24 mouse cellular contexts compared by ENCODE assay signal in genomic region chr11:100752294-100752693, GRCm38 (mm10). TPM values are rescaled to one million over a fixed set of nuclear protein-coding genes. Genes with fewer than 3 reads are reported as not detected.
DNase-seq lines count a peak whose midpoint lies in the region; ATAC-seq and TF ChIP-seq lines count a peak whose summit lies in the region.
"Had no signal": no experiment of that assay in that cellular context is flagged by ENCODE, and none has a peak within 500 bp of the region (broad histone marks: within the 10 kb centered on the region; RNA-seq: fewer than 3 reads in every experiment).

No protein-coding gene starts in this region.

- no peak for TF ChIP-seq CTCF in kidney, adult 2 months (conservative IDR thresholded peaks at IDR 0.05; ENCODE audit: insufficient read depth, insufficient read length, low read depth, low read length)

- H3K9ac ChIP-seq in kidney, embryonic 16.5 days (replicated peaks; ENCODE audit: low read length): no peak overlapping the region
- H3K9ac ChIP-seq: embryonic facial prominence, embryonic 13.5 days; forebrain, embryonic 12.5 days; heart, embryonic 15.5 days; hindbrain, embryonic 15.5 days had no signal

- 0 out of 2 replicates have a peak, but pooled peaks cover 10% of the 10 kb centered on the region for H3K27me3 ChIP-seq in kidney, embryonic 16.5 days (ENCODE audit: insufficient read depth, low read length)
- no peaks in the 10 kb centered on the region for H3K27me3 ChIP-seq in kidney, adult 2 months (replicated peaks; ENCODE audit: control insufficient read depth, insufficient read depth, low read length)
- H3K27me3 ChIP-seq: CH12.LX; hindbrain, embryonic 15.5 days had no signal

- peak; percentile 63; the same call in 1 of the 2 replicates for ATAC-seq in kidney, embryonic 16.5 days (ENCODE audit: low FRiP score, low TSS enrichment)
- ATAC-seq: activated CD4-positive, CD25-positive, alpha-beta regulatory T cell, adult 4 months; forebrain, embryonic 16.5 days; Patski had no signal

- H3K4me2 ChIP-seq in kidney, embryonic 16.5 days (replicated peaks; ENCODE audit: low read depth, low read length): no peak overlapping the region
- H3K4me2 ChIP-seq: embryonic facial prominence, embryonic 13.5 days; forebrain, embryonic 12.5 days; heart, embryonic 11.5 days; heart, embryonic 15.5 days; hindbrain, embryonic 15.5 days had no signal

- peaks cover 6% of the 10 kb centered on the region; the same call in 1 of the 2 replicates for H3K4me1 ChIP-seq in kidney, embryonic 16.5 days (ENCODE audit: insufficient read depth, low read length)
- no peaks in the 10 kb centered on the region for H3K4me1 ChIP-seq in kidney, adult 2 months (ENCODE audit: control insufficient read depth, insufficient read depth, low read length)
- H3K4me1 ChIP-seq: embryonic facial prominence, embryonic 13.5 days; forebrain, embryonic 12.5 days; hindbrain, embryonic 15.5 days had no signal

- no peaks in the 10 kb centered on the region for H3K36me3 ChIP-seq in kidney, embryonic 16.5 days (ENCODE audit: insufficient read depth, low read length)
- no peaks in the 10 kb centered on the region for H3K36me3 ChIP-seq in kidney, adult 2 months (ENCODE audit: control insufficient read depth, insufficient read depth, low read length)
- H3K36me3 ChIP-seq: embryonic facial prominence, embryonic 13.5 days; forebrain, embryonic 12.5 days; heart, embryonic 15.5 days had no signal

- 27% methylated on average over 10 of the region's 10 CpGs for WGBS in kidney, embryonic 16.5 days
- WGBS in kidney, adult 2 months: 42% methylated on average over 10 of the region's 10 CpGs

- no peak overlapping the region for H3K27ac ChIP-seq in kidney, embryonic 16.5 days (ENCODE audit: low read length)
- H3K27ac ChIP-seq in kidney, adult 2 months (ENCODE audit: insufficient read depth, low read depth, low read length): no peak overlapping the region
- H3K27ac ChIP-seq: embryonic facial prominence, embryonic 13.5 days; forebrain, embryonic 12.5 days; heart, adult 2 months; heart, embryonic 15.5 days; hindbrain, embryonic 15.5 days had no signal

- no peak overlapping the region for H3K4me3 ChIP-seq in kidney, embryonic 16.5 days (ENCODE audit: low read length)
- no peak overlapping the region for H3K4me3 ChIP-seq in kidney, adult 2 months (ENCODE audit: insufficient read depth, low read depth, low read length)
- H3K4me3 ChIP-seq: embryonic facial prominence, embryonic 13.5 days; forebrain, embryonic 12.5 days; heart, adult 2 months; heart, embryonic 15.5 days; hindbrain, embryonic 15.5 days had no signal

- no peak for DNase-seq in kidney, adult 8-10 months
- DNase-seq in kidney, postnatal 4 days: peak; percentile 46 to 66
- DNase-seq in kidney, adult 2 months: no peak
- DNase-seq in right cerebral cortex, adult 18-20 months: peak; percentile 50
- DNase-seq in right cerebral cortex, adult 2 months (ENCODE audit: low spot score in 2 of 2): no peak
- DNase-seq in cerebellum, postnatal 25 days: no peak
- DNase-seq: adrenal gland, postnatal 14 days; cerebellum, adult 18-20 months; cerebellum, adult 9-11 months; gastrocnemius, postnatal 14 days; heart, adult 2 months; heart, postnatal 14 days had no signal

- TF ChIP-seq POLR2A in kidney, adult 2 months (IDR thresholded peaks at IDR 0.05; ENCODE audit: low read depth, low read length): no peak

- no peaks in the 10 kb centered on the region for H3K9me3 ChIP-seq in kidney, embryonic 16.5 days (ENCODE audit: low read length)
- H3K9me3 ChIP-seq: embryonic facial prominence, embryonic 13.5 days; forebrain, embryonic 12.5 days; heart, embryonic 15.5 days; hindbrain, embryonic 15.5 days had no signal

RNA-seq across cellular contexts. Expression of gene Kcnh4, which starts 7.4 kb away (rescaled TPM):
- polyA plus RNA-seq in kidney, embryonic 16.5 days (2015; fragmentation: Nextera tagmentation; extraction: Ambion mirVana): not detected in 2 replicates
- 0.04 and 0.08 TPM in 2 replicates for polyA plus RNA-seq in kidney, adult 2 months (2012; rRNA removed)
- polyA plus RNA-seq: heart, embryonic 11.5 days; heart, embryonic 15.5 days had no signal

RNA-seq across cellular contexts. Expression of gene Hcrt, which starts 10.4 kb away (rescaled TPM):
- polyA plus RNA-seq in kidney, embryonic 16.5 days (2015; fragmentation: Nextera tagmentation; extraction: Ambion mirVana): not detected in 2 replicates
- not detected in 2 replicates for polyA plus RNA-seq in kidney, adult 2 months (2012; rRNA removed)
- polyA plus RNA-seq: activated CD4-positive, CD25-positive, alpha-beta regulatory T cell, adult 4 months; embryonic facial prominence, embryonic 13.5 days; gonadal fat pad, adult 2 months; heart, adult 2 months; heart, embryonic 11.5 days; heart, embryonic 15.5 days; Patski had no signal

RNA-seq across cellular contexts. Expression of gene Rab5c, which starts 14.3 kb away (rescaled TPM):
- polyA plus RNA-seq in kidney, embryonic 16.5 days (2015; fragmentation: Nextera tagmentation; extraction: Ambion mirVana): 41.9 and 47.1 TPM in 2 replicates
- 445 and 472 TPM in 2 replicates for polyA plus RNA-seq in kidney, adult 2 months (2012; rRNA removed)

RNA-seq across cellular contexts. Expression of gene Ghdc, which starts 18.5 kb away (rescaled TPM):
- 8.4 and 8.9 TPM in 2 replicates for polyA plus RNA-seq in kidney, embryonic 16.5 days (2015; fragmentation: Nextera tagmentation; extraction: Ambion mirVana)
- 30.4 and 31.8 TPM in 2 replicates for polyA plus RNA-seq in kidney, adult 2 months (2012; rRNA removed)

RNA-seq across cellular contexts. Expression of gene Hspb9, which starts 38.6 kb away (rescaled TPM):
- 0.33 TPM in 1 of 2 replicates, not detected in the other for polyA plus RNA-seq in kidney, embryonic 16.5 days (2015; fragmentation: Nextera tagmentation; extraction: Ambion mirVana)
- 0.48 and 0.49 TPM in 2 replicates for polyA plus RNA-seq in kidney, adult 2 months (2012; rRNA removed)
- polyA plus RNA-seq: embryonic facial prominence, embryonic 13.5 days; forebrain, embryonic 16.5 days; frontal cortex, adult 2 months; heart, embryonic 11.5 days; heart, embryonic 15.5 days had no signal

Comparison
In these comparisons a context has a peak if more than half of its experiments do, and no peak if none do; other contexts are left out.
1. DNase-seq: peak in kidney, postnatal 4 days (2 of 2) and right cerebral cortex, adult 18-20 months (single experiment); none in kidney, adult 8-10 months (0 of 2), kidney, adult 2 months (single experiment), right cerebral cortex, adult 2 months (0 of 2) and cerebellum, postnatal 25 days (0 of 2).